In genomic region chr5:75281510-75281909, GRCm38 (mm10) we compare ENCODE assay signal across 12 mouse cellular contexts.
"Had no signal": no experiment of that assay in that cellular context is flagged by ENCODE, and none has a peak within 500 bp of the region (broad histone marks: within the 10 kb centered on the region; RNA-seq: fewer than 3 reads in every experiment).

No protein-coding gene starts in this region.

- ATAC-seq: lung, postnatal 0 days; midbrain, embryonic 15.5 days had no signal

- DNase-seq: kidney, adult 2 months; kidney, postnatal 25 days; layer of hippocampus, adult 9-11 months; left cerebral cortex, postnatal 4 days; lung, adult 2 months; thymus, postnatal 4 days had no signal

- H3K9ac ChIP-seq: kidney, embryonic 15.5 days; midbrain, embryonic 15.5 days; neural tube, embryonic 12.5 days had no signal

- H3K36me3 ChIP-seq: kidney, embryonic 15.5 days; midbrain, embryonic 15.5 days; neural tube, embryonic 12.5 days had no signal

- H3K4me3 ChIP-seq: kidney, embryonic 15.5 days; midbrain, embryonic 15.5 days; neural tube, embryonic 12.5 days had no signal

- H3K27ac ChIP-seq: kidney, embryonic 15.5 days; midbrain, embryonic 15.5 days; neural tube, embryonic 12.5 days; stomach, postnatal 0 days had no signal

- H3K4me2 ChIP-seq: kidney, embryonic 15.5 days; midbrain, embryonic 11.5 days; midbrain, embryonic 15.5 days; neural tube, embryonic 12.5 days had no signal

- H3K4me1 ChIP-seq: kidney, embryonic 15.5 days had no signal

- H3K27me3 ChIP-seq: kidney, embryonic 15.5 days; midbrain, embryonic 15.5 days; neural tube, embryonic 12.5 days had no signal

- H3K9me3 ChIP-seq: kidney, embryonic 15.5 days; midbrain, embryonic 15.5 days; neural tube, embryonic 12.5 days had no signal
